Mouse (Mus musculus): Measurements from ENCODE around the gene Gm14569.

DNA sequence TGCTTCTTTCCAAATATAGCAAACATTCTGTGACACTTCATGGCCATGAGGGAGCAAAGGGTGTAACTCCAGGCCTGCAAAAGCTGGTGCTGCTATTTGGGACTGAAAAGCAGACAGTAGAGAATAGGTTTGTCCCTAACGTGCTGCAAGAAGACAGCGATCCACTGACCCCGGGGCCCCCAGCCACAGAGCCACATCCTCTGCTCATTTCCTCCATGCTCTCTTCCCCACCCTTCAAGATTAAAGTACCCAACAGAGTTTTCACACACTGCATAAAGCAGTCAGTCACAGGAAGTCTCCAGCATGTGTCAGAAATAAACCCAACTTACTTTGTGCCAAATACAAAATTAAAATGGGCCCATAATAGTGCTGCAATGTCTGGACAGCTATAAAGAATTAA is 16.8 kb downstream of the Gm14569 start:
- no peak for TF ChIP-seq CTCF (IDR thresholded peaks at IDR 0.05; ENCODE audit: borderline replicate concordance, control insufficient read depth, extremely low read depth, insufficient read depth, low read length, poor library complexity)
- no peak for TF ChIP-seq POLR2A (IDR thresholded peaks at IDR 0.05; ENCODE audit: control insufficient read depth, extremely low read depth, insufficient read depth, low read length, poor library complexity)
